Mouse (Mus musculus) small intestine, adult 2 months (tissue): ENCODE data around the gene Sbf2. TPM values are rescaled to one million over a fixed set of nuclear protein-coding genes. Genes with fewer than 3 reads are reported as not detected.

Experiments
- H3K27ac ChIP-seq: fragments of 200-500 bp; 2 replicates; pipeline ENCODE4 v1.5.1; 2012; ENCODE audit warnings: low read depth, low read length, control low read depth, inconsistent platforms; ENCODE audit not compliant: insufficient read depth
- H3K27me3 ChIP-seq: fragments of 200-500 bp; 2 replicates; pipeline ENCODE4 v1.6.1; 2012; ENCODE audit warnings: mild to moderate bottlenecking, moderate library complexity, low read length, inconsistent platforms; ENCODE audit not compliant: control insufficient read depth, insufficient read depth
- H3K36me3 ChIP-seq: fragments of 200-500 bp; 2 replicates; pipeline ENCODE4 v1.6.1; 2012; ENCODE audit warnings: mild to moderate bottlenecking, low read length, control low read depth, inconsistent platforms; ENCODE audit not compliant: control insufficient read depth, insufficient read depth
- H3K4me1 ChIP-seq: fragments of 200-500 bp; 2 replicates; pipeline ENCODE4 v1.6.1; 2012; ENCODE audit warnings: low read length, inconsistent platforms, mixed read lengths; ENCODE audit not compliant: control insufficient read depth, insufficient read depth, insufficient read length
- H3K4me3 ChIP-seq: fragments of 200-500 bp; 2 replicates; pipeline ENCODE4 v1.5.1; 2012; ENCODE audit warnings: low read depth, mild to moderate bottlenecking, control low read depth, inconsistent platforms, low read length, moderate library complexity
- CTCF ChIP-seq: fragments of 200-500 bp; IDR thresholded peaks from 2 replicates; pipeline ENCODE4 v1.5.1; 2012; ENCODE audit warnings: low read depth, mild to moderate bottlenecking, control low read depth, inconsistent platforms, low read length, moderate library complexity, mixed read lengths; ENCODE audit not compliant: insufficient replicate concordance, insufficient read length; ENCODE audit errors: extremely low read depth
- POLR2A ChIP-seq: fragments of 200-500 bp; IDR thresholded peaks from 2 replicates; pipeline ENCODE4 v1.6.1; 2012; ENCODE audit warnings: low read depth, mild to moderate bottlenecking, control low read depth, inconsistent platforms, low read length, moderate library complexity
- WGBS: fragments of 180-500 bp; shearing (Covaris S2); methylation state at CpG from one replicate; pipeline ENCODE4 v1.1.7; 2018; 5-methylcytosine and 5-hydroxymethylcytosine counted together
- polyA plus RNA-seq: library from polyadenylated mRNA; depleted of rRNA; stranded (reverse); fragments of >200 nt; gene quantifications from 2 replicates; pipeline ENCODE4 v1.2.3, GENCODE M21; 2012

Gene Sbf2
- polyA plus RNA-seq, 1 experiment: 13.7 TPM

DNA sequence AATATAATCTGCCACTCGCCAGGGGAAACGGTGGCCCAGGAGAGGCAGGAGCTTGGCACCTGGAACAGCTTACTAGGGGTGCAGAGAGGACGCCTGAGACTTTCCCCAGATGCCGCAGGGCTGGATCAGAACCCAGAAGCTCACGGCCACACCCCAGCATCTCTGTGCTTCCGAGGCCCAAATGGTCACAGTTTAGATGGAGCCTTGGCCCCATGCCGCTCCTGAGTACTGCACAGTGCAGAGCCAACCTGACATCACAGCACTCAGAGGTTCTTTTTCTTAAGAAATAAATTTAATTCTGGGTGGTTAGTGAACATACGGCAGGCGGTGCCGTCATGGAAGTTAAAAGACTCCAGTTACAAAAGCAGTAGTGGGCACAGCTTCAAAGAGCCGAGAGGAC, 307.0 kb downstream of the Sbf2 start:
- WGBS: 89% methylated on average over 11 of the region's 11 CpGs
- TF ChIP-seq CTCF (no peak), POLR2A (no peak)
- peaks cover 24% of the 10 kb centered on the region for H3K36me3 ChIP-seq
- no peaks in the 10 kb centered on the region for H3K27me3 ChIP-seq
- H3K27ac ChIP-seq: no peak overlapping the region
- H3K4me3 ChIP-seq: no peak overlapping the region
- peaks cover 12% of the 10 kb centered on the region; the same call in 1 of the 2 replicates for H3K4me1 ChIP-seq

- H3K27ac ChIP-seq: peak overlapping the region; percentile 27
- no peak overlapping the region for H3K4me3 ChIP-seq
- 74% methylated on average over 5 of the region's 5 CpGs for WGBS
- peaks cover 10% of the 10 kb centered on the region; the same call in 1 of the 2 replicates for H3K36me3 ChIP-seq
- TF ChIP-seq POLR2A (no peak), CTCF (no peak)
- peaks cover 25% of the 10 kb centered on the region; the same call in 1 of the 2 replicates for H3K4me1 ChIP-seq
- no peaks in the 10 kb centered on the region for H3K27me3 ChIP-seq
Measured at GRCm38 (mm10) chr7:110306281-110306680, 308.4 kb downstream of the Sbf2 start.

- H3K4me3 ChIP-seq: no peak overlapping the region
- H3K4me1 ChIP-seq: peaks cover 25% of the 10 kb centered on the region; the same call in 1 of the 2 replicates
- no peaks in the 10 kb centered on the region for H3K27me3 ChIP-seq
- H3K36me3 ChIP-seq: peaks cover 8% of the 10 kb centered on the region; the same call in 1 of the 2 replicates
- WGBS: 75% methylated on average over 4 of the region's 4 CpGs
- TF ChIP-seq POLR2A (no peak), CTCF (no peak)
- H3K27ac ChIP-seq: peak overlapping the region; percentile 47
Measured at GRCm38 (mm10) chr7:110305486-110305885, 309.2 kb downstream of the Sbf2 start.

DNA sequence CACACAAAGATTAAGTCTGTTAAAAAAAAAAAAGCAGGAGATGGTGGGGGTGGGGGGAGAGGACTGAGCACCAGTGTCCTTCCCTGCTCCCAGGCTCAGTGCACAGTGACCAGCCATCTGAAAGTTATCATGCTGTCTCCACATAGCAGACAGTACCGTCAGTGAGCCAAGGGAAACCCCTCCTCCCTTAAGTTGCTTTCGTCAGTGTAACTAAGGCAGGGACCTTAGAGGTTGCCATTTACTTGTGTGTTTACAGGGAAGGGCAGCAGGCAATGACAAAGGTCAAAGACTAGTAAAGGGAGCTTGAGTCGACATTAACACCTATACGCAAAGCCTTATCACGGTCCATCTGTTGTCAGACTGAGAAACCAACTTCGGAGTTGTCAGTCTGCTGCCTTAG, 311.8 kb downstream of the Sbf2 start:
- H3K27me3 ChIP-seq: no peaks in the 10 kb centered on the region
- peaks cover 36% of the 10 kb centered on the region for H3K4me1 ChIP-seq
- peak overlapping the region; percentile 51; the same call in 1 of the 2 replicates for H3K27ac ChIP-seq
- WGBS: 39% methylated on average over 6 of the region's 6 CpGs
- no peak for TF ChIP-seq POLR2A
- no peak for TF ChIP-seq CTCF
- H3K4me3 ChIP-seq: no peak overlapping the region
- H3K36me3 ChIP-seq: no peaks in the 10 kb centered on the region

DNA sequence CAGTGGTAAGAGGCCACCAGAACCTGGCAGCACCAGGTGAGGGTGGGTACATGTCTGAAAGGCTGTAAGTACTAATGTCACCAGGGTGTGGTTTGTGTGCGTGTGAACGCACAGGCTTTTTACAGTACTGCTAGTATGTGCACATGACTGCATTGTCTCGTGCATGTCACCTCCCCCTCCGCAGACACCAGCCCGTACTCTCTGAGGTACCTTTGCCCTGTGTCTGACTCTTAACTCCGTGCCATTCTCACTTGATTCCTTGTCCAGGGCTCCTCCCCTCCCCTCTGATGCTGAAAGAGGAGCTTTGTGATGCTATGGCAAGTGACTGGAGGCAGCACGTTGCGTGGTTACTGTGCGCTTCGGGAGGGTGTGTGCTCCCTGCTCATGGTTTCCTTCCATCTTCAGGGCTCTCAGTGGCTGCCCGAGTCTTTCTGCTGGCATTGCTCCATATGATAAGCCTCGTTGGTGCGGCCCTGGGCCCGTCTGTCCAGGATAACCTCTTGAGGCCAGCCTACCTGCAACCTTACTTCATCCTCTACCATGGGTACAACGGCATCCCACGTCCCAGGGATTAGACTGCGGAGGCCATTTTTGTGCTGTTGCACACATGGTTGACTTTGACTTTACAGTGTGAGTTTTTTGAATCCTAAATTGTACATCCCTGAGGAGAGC, 315.8 kb downstream of the Sbf2 start:
- Histone ChIP-seq H3K4me3 (no peak overlapping the region), H3K27me3 (no peaks in the 10 kb centered on the region), H3K4me1 (peaks cover 33% of the 10 kb centered on the region), H3K27ac (peak overlapping the region; percentile 38; the same call in 1 of the 2 replicates), H3K36me3 (no peaks in the 10 kb centered on the region)
- WGBS: 58% methylated on average over 17 of the region's 17 CpGs
- no peak for TF ChIP-seq CTCF
- no peak for TF ChIP-seq POLR2A

DNA sequence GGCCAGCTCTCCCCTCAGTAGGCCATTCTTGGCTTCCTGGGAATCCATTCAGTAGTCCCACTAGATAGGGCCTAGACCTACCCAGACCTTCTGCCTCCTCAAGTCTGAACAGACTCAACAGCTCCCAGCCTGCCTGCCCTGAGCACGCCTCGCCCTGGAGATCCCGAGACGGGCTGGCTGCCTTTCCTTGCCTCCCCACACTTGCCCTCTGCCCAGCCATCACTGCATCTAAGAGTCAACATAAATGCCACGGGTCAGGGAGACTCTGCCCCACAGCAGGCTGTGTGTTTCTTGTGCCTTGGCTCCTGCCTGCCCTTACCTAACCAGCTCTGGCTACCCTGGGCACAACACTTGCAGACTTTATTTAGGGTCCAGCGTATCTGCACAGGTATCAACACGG, 316.6 kb downstream of the Sbf2 start:
- peaks cover 26% of the 10 kb centered on the region for H3K4me1 ChIP-seq
- H3K36me3 ChIP-seq: no peaks in the 10 kb centered on the region
- H3K27ac ChIP-seq: peak overlapping the region; percentile 38
- WGBS: 62% methylated on average over 7 of the region's 7 CpGs
- TF ChIP-seq CTCF (no peak), POLR2A (no peak)
- no peaks in the 10 kb centered on the region for H3K27me3 ChIP-seq
- no peak overlapping the region for H3K4me3 ChIP-seq

DNA sequence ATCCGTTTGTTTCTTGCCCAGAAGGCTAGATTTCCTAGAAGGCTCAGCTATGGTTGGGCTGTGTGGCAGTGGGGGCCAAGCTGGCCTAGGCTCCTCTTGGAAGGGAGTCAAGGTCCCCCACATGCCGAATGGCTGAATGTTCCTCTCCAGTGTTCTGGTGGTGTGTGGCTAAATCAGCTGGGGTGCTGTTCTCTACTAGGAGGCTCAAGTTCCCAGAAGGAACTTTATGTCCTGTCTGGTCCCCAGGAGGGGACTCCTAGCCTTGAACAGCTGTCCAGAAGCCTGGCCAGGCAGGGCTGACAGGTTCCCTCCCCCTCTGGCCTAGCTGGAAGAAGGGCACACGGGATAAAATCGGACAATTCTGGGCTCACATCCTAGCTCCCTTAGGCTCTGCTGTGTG, 317.1 kb downstream of the Sbf2 start:
- no peak overlapping the region for H3K4me3 ChIP-seq
- 73% methylated on average over 4 of the region's 4 CpGs for WGBS
- H3K4me1 ChIP-seq: peaks cover 24% of the 10 kb centered on the region
- peak overlapping the region; percentile 57 for H3K27ac ChIP-seq
- TF ChIP-seq POLR2A: no peak
- TF ChIP-seq CTCF: no peak
- H3K36me3 ChIP-seq: no peaks in the 10 kb centered on the region
- no peaks in the 10 kb centered on the region for H3K27me3 ChIP-seq
